Mouse (Mus musculus): ENCODE measurements around the gene St3gal5. TPM values are rescaled to one million over a fixed set of nuclear protein-coding genes. Genes with fewer than 3 reads are reported as not detected.

St3gal5 gene
- polyA plus RNA-seq (2014; fragmentation: Illumina TruSeq; extraction: RNeasy Lipid Tissue Mini Kit (QIAGEN cat#74804); ENCODE audit: low read depth, low replicate concordance), result 32.0 TPM

GRCm38 (mm10) chr6:72097181-72097995 lies at the start of gene St3gal5:
TSS of gene St3gal5 (plus strand) at chr6:72097592.

Other genes with a start within 250 kb of the St3gal5 start
- gene Ptcd3, start 188.8 kb upstream of the St3gal5 start, polyA plus RNA-seq (2014; fragmentation: Illumina TruSeq; extraction: RNeasy Lipid Tissue Mini Kit (QIAGEN cat#74804); ENCODE audit: low read depth, low replicate concordance), result 146 TPM
- gene Polr1a, start 188.5 kb upstream of the St3gal5 start, polyA plus RNA-seq (2014; fragmentation: Illumina TruSeq; extraction: RNeasy Lipid Tissue Mini Kit (QIAGEN cat#74804); ENCODE audit: low read depth, low replicate concordance), result 19.4 TPM
- gene Atoh8, start 138.0 kb downstream of the St3gal5 start, polyA plus RNA-seq (2014; fragmentation: Illumina TruSeq; extraction: RNeasy Lipid Tissue Mini Kit (QIAGEN cat#74804); ENCODE audit: low read depth, low replicate concordance), result 10.5 TPM
- gene Sftpb, start 207.0 kb downstream of the St3gal5 start, polyA plus RNA-seq (2014; fragmentation: Illumina TruSeq; extraction: RNeasy Lipid Tissue Mini Kit (QIAGEN cat#74804); ENCODE audit: low read depth, low replicate concordance), result not detected
- gene Usp39, start 247.6 kb downstream of the St3gal5 start, polyA plus RNA-seq (2014; fragmentation: Illumina TruSeq; extraction: RNeasy Lipid Tissue Mini Kit (QIAGEN cat#74804); ENCODE audit: low read depth, low replicate concordance), result 55.5 TPM
- 28.5 TPM for gene 0610030E20Rik, start 249.7 kb downstream of the St3gal5 start, polyA plus RNA-seq (2014; fragmentation: Illumina TruSeq; extraction: RNeasy Lipid Tissue Mini Kit (QIAGEN cat#74804); ENCODE audit: low read depth, low replicate concordance)